Mouse (Mus musculus) bone marrow macrophage, adult 2 months (primary cell): ENCODE data around the gene Slc9a3.

ENCODE experiments used
- CTCF ChIP-seq: IDR thresholded peaks from 2 replicates; pipeline ENCODE4 v1.5.1; 2012; ENCODE audit warnings: low read depth, mild to moderate bottlenecking, low read length, moderate library complexity
- POLR2A ChIP-seq: IDR thresholded peaks from 2 replicates; pipeline ENCODE4 v1.6.1; 2012; ENCODE audit warnings: mild to moderate bottlenecking, low read depth, low read length, borderline replicate concordance

DNA sequence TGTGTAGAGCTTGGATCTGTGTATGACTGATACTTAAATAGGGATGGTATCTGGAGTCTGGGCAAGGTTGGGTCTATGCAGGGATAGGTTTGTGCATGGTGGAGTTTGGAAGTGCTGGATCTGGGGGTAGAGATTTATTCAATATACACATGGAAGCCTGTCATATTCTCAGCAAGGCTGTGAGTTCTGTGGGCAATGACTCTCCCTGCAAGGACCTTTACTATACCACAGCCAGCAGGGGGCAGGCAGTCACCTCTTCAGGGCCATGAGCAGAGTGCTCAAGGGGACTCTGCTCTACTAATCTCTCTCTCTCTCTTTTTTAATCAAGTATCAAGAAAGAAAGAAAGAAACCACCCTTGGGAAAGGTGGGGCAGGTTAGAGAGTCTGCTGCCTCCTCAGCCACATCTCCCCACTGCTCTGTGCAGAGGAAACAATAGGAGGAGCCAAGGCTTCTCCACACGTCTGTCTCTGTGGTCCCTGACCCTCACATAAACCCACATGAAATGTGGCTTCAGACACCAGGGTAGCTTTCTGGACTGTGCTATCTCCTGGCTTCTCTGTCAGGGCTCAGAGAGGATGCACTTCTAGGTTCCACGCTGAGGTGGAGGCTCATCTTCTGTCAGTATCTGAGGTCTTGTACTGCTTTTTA, 24.4 kb upstream of the Slc9a3 start:
- TF ChIP-seq POLR2A (no peak), CTCF (peak; percentile 44)
